Mouse (Mus musculus): ENCODE measurements around the gene Cdkn2a. TPM values are rescaled to one million over a fixed set of nuclear protein-coding genes. Genes with fewer than 3 reads are reported as not detected.

Gene Cdkn2a
- polyA plus RNA-seq (2015; fragmentation: Nextera tagmentation; extraction: Ambion mirVana) = not detected in 2 replicates

DNA sequence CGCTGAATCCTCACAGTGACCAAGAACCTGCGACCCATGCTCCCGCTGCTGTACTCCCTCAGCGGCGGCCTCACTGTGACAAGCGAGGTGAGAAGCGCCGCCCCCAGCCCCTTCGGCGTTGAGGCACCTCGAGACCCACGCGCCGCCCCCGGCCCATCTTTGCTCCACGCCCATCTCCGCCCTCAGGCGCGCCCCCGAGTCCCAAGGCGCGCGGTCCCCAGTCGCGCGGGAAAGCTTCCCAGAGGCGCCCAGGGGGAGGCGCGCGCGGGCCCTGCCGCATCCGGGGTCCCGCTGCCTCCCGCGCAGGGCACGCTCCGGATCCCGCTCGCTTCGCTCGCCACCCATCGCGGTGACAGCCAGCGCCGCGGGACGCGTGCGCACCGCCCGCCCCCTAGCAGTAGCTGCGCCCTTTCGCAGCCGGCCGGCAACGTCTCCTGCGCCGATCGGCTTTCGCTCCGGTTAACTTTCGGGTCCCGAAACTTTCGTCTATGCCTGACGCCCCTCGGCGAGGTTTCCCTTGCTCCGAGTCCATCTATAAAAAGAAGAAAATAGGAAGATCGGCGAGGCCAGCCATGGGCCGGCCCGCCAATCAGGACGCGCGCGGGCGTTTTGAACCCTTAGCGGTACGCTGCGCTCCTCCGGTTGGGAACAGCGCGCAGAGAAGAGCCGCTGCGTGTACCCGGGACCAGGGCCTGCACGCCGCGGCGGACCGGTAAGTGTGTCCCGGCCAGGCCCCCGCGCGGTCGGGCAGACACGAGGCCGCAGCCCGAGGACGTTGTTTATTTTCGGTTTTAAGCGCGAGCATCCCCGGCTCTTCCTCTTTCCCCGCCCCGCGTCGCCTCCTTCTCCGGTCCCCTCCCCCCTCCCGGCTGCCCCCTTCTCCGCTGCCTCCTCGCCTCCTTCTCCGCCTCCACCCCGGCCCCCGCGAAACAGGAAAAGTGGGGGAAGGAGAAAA is at the start of gene Cdkn2a:
TSS of gene Cdkn2a (minus strand) at position 168 of the 955 bp plus-strand sequence.

DNA sequence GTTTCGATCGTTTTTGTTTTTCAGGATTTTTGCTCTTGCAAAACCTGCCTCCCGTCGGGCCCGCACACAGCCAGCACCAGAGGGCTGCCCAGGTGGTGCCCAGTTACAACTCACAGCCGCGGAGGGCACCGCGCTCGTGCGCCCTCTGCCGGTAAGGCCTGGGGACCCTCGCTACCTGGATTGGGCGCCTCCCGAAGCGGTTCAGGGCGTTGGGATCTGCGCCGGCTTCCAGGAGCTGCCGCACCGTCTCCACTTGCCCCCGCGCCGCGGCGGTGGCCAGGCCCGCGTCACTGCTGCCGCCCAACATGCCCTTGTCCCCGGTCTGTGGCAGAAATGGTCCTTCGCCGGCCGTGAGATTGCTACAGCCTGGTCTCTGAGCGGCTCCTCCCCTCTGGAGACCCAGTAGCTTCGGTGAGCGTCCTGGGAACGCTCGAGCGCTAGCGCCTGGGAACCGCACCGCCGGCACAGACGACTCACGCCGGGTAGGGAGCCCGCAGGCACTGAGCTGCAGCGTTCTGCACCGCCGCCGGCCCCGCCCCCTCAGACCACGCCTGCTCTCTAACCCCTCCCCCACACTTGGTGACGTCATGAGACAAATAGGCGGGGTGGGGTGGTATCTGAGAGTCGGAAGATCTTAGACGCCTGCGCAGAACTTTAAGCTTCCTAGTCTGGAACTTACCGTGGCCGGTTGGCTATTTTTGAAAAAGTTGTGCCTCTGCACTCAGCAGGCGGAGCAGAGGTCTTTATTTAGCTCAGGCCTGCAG is 16.2 kb upstream of the Cdkn2a start, which contains the start of gene Cdkn2b:
TSS of gene Cdkn2b (minus strand) at position 549 of the 764 bp plus-strand sequence.

Other genes starting within 250 kb of the Cdkn2a start
- 30.1 and 33.7 TPM in 2 replicates for gene Mtap, start 157.5 kb downstream of the Cdkn2a start, polyA plus RNA-seq (2015; fragmentation: Nextera tagmentation; extraction: Ambion mirVana)
- gene Cdkn2b, start 16.4 kb upstream of the Cdkn2a start, polyA plus RNA-seq (2015; fragmentation: Nextera tagmentation; extraction: Ambion mirVana) = 2.6 and 3.6 TPM in 2 replicates